28 mouse cellular contexts compared by ENCODE assay signal in the genomic region with DNA sequence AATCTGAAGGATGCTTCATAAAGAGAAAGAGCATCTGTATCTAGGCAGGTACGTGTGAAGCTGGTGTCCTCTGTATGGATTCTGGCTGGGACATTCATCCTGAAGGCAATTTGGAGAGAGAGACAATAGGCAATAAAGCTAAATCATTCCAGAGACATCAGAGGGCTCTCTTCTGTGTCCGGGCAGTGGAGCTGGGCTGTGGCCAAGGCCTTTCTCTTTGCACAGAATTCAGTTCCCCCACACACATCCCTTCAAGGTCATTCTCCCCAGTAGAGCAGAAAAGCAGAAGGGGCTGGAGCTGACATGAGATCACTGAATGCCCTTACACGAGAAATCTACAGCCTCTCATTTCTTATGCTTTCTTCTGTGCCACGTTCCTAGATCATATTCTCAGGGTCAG.
DNase-seq lines count a peak whose midpoint lies in the region; ATAC-seq and TF ChIP-seq lines count a peak whose summit lies in the region.
"Had no signal": no experiment of that assay in that cellular context is flagged by ENCODE, and none has a peak within 500 bp of the region (broad histone marks: within the 10 kb centered on the region; RNA-seq: fewer than 3 reads in every experiment).

No protein-coding gene starts in this region.

- no peak overlapping the region for H3K4me3 ChIP-seq in left cerebral cortex, adult 2 months
- H3K4me3 ChIP-seq in forebrain, embryonic 14.5 days (ENCODE audit: low read depth, low read length): no peak overlapping the region
- H3K4me3 ChIP-seq: embryonic facial prominence, embryonic 10.5 days; embryonic facial prominence, embryonic 15.5 days; forebrain, embryonic 12.5 days; hindbrain, embryonic 15.5 days; limb, embryonic 12.5 days; liver, embryonic 15.5 days; stomach, embryonic 15.5 days had no signal

- H3K4me2 ChIP-seq in forebrain, embryonic 14.5 days (ENCODE audit: low read length): no peak overlapping the region
- H3K4me2 ChIP-seq: embryonic facial prominence, embryonic 15.5 days; forebrain, embryonic 12.5 days; heart, embryonic 11.5 days; hindbrain, embryonic 15.5 days; limb, embryonic 12.5 days; liver, embryonic 15.5 days; lung, embryonic 14.5 days; stomach, embryonic 15.5 days had no signal

- H3K27ac ChIP-seq in left cerebral cortex, adult 2 months: no peak overlapping the region
- no peak overlapping the region for H3K27ac ChIP-seq in forebrain, embryonic 14.5 days (ENCODE audit: low read depth, low read length)
- H3K27ac ChIP-seq: embryonic facial prominence, embryonic 10.5 days; embryonic facial prominence, embryonic 15.5 days; forebrain, embryonic 12.5 days; hindbrain, embryonic 15.5 days; limb, embryonic 12.5 days; liver, embryonic 15.5 days; stomach, embryonic 15.5 days had no signal

- 65% methylated on average over 4 of the region's 4 CpGs for WGBS in forebrain, embryonic 14.5 days

- peak; percentile 5 for DNase-seq in left cerebral cortex, postnatal 4 days
- DNase-seq in left cerebral cortex, adult 2 months (ENCODE audit: extremely low spot score in 1 of 2, low spot score in 2 of 2): no peak
- DNase-seq in Muller cell, postnatal 12 days (ENCODE audit: inconsistent ontology term): peak; percentile 5
- peak; percentile 59 for DNase-seq in adrenal gland, postnatal 14 days
- DNase-seq in ovary, postnatal 36 days (ENCODE audit: low spot score): peak; percentile 53
- DNase-seq in forebrain, embryonic 14.5 days (ENCODE audit: low spot score): no peak
- no peak for DNase-seq in cerebellum, adult 11 months
- DNase-seq: cerebellum, adult 2 months; cerebellum, postnatal 25 days; gastrocnemius, postnatal 25 days; heart, adult 11 months; kidney, adult 8-10 months; kidney, postnatal 10 days; layer of hippocampus, adult 9-11 months; lung, embryonic 14.5 days; lung, postnatal 14 days; midbrain, embryonic 14.5 days; right cerebral cortex, postnatal 25 days; thymus, adult 18-20 months; thymus, postnatal 25 days had no signal

- no peak for TF ChIP-seq CTCF in left cerebral cortex, adult 2 months (IDR thresholded peaks at IDR 0.05)

- no peaks in the 10 kb centered on the region for H3K4me1 ChIP-seq in forebrain, embryonic 14.5 days (ENCODE audit: control insufficient read depth, insufficient read depth, low read length)
- H3K4me1 ChIP-seq: embryonic facial prominence, embryonic 10.5 days; embryonic facial prominence, embryonic 15.5 days; forebrain, embryonic 12.5 days; hindbrain, embryonic 15.5 days; limb, embryonic 12.5 days; liver, embryonic 15.5 days; stomach, embryonic 15.5 days had no signal

- intact Hi-C loops in left cerebral cortex, postnatal 4 days (cut with DNase I): no loop called here
- intact Hi-C loops in left cerebral cortex, adult 2 months (cut with DNase I): no loop called here

- no peak overlapping the region for H3K9ac ChIP-seq in forebrain, embryonic 14.5 days (ENCODE audit: low read length)
- H3K9ac ChIP-seq: embryonic facial prominence, embryonic 15.5 days; forebrain, embryonic 12.5 days; hindbrain, embryonic 15.5 days; limb, embryonic 12.5 days; liver, embryonic 15.5 days; lung, embryonic 14.5 days; stomach, embryonic 15.5 days had no signal

- H3K27me3 ChIP-seq in forebrain, embryonic 14.5 days (replicated peaks; ENCODE audit: control insufficient read depth, insufficient read depth, low read length): no peaks in the 10 kb centered on the region
- H3K27me3 ChIP-seq: embryonic facial prominence, embryonic 15.5 days; forebrain, embryonic 12.5 days; hindbrain, embryonic 15.5 days; limb, embryonic 12.5 days; liver, embryonic 15.5 days; stomach, embryonic 15.5 days had no signal

- no peaks in the 10 kb centered on the region for H3K36me3 ChIP-seq in forebrain, embryonic 14.5 days (ENCODE audit: control insufficient read depth, insufficient read depth, low read length)
- H3K36me3 ChIP-seq: embryonic facial prominence, embryonic 10.5 days; embryonic facial prominence, embryonic 15.5 days; forebrain, embryonic 12.5 days; hindbrain, embryonic 15.5 days; limb, embryonic 12.5 days; liver, embryonic 15.5 days; stomach, embryonic 15.5 days had no signal

- H3K9me3 ChIP-seq in forebrain, embryonic 14.5 days (replicated peaks; ENCODE audit: control insufficient read depth, low read length): no peaks in the 10 kb centered on the region
- H3K9me3 ChIP-seq: embryonic facial prominence, embryonic 10.5 days; embryonic facial prominence, embryonic 15.5 days; forebrain, embryonic 12.5 days; hindbrain, embryonic 15.5 days; limb, embryonic 12.5 days; liver, embryonic 15.5 days; stomach, embryonic 15.5 days had no signal

- no peak for ATAC-seq in forebrain, embryonic 14.5 days

Comparison
In these comparisons a context has a peak if more than half of its experiments do, and no peak if none do; other contexts are left out.
1. DNase-seq: peak in left cerebral cortex, postnatal 4 days (single experiment), Muller cell, postnatal 12 days (single experiment), adrenal gland, postnatal 14 days (single experiment) and ovary, postnatal 36 days (single experiment); none in left cerebral cortex, adult 2 months (0 of 2), forebrain, embryonic 14.5 days (single experiment) and cerebellum, adult 11 months (single experiment).